Mouse (Mus musculus) brown adipose tissue, adult 24 weeks (tissue): ENCODE results near the gene Gars. TPM values are rescaled to one million over a fixed set of nuclear protein-coding genes. Genes with fewer than 3 reads are reported as not detected.

ENCODE experiments used
- H3K27ac ChIP-seq: fragments of 200-500 bp; replicated peaks from 2 replicates; pipeline ENCODE4 v1.5.1; 2012; ENCODE audit warnings: low read depth, mild to moderate bottlenecking, low read length
- H3K4me1 ChIP-seq: fragments of 200-500 bp; 2 replicates; pipeline ENCODE4 v1.6.1; 2012; ENCODE audit warnings: low read length, mixed read lengths; ENCODE audit not compliant: control insufficient read depth, insufficient read depth, insufficient read length
- H3K4me3 ChIP-seq: fragments of 200-500 bp; 2 replicates; pipeline ENCODE4 v1.5.1; 2012; ENCODE audit warnings: low read depth, mild to moderate bottlenecking, low read length, moderate library complexity; ENCODE audit not compliant: insufficient read depth
- polyA plus RNA-seq: library from polyadenylated mRNA; stranded (reverse); fragments of >200 nt; gene quantifications from 2 replicates; pipeline ENCODE4 v1.2.4, GENCODE M21; 2012; ENCODE audit not compliant: missing spikeins, insufficient read depth, insufficient read length

Gars gene
- polyA plus RNA-seq, 1 experiment, result 86.8 TPM

DNA sequence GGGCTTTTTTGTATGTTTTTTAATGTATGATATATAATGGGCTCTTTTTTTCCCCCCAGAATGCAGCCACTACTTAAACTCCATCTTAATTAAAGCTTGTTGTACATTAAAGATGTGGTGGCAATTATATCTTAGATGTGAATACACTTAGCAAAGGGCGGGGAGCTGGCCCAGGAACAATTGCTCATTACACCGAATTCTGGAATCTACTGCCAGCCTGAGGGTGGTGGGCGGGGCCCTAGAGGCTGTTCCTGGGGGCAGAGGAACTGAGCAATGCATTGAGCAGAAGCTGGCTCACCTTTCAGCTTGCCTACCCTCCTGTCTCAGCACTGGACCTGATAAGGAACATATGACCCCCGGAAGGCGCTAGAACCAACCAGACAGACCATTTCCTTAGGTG is 60.8 kb downstream of the Gars start:
- Histone ChIP-seq H3K27ac (no peak overlapping the region), H3K4me1 (no peaks in the 10 kb centered on the region), H3K4me3 (no peak overlapping the region)

DNA sequence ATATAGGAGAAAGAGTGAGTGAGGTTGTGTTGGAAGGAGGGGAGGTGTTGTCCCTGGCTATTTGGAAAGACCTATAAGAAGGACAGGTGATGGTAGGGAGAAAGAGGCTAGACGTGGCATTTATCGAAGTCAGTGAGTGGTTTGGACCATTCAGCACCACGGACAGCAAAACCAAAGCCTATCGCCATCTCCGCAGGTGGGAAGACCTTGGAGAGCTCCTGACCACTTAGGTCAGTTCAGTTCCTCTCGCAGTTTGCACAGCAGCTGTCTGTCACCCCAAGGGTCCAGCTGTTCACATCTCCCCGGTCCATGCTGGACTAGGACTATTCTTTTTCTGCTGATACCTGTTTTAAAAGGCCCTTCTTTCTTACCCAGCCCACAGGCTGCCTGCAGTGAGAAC is 70.6 kb downstream of the Gars start:
- no peaks in the 10 kb centered on the region for H3K4me1 ChIP-seq
- H3K4me3 ChIP-seq, result no peak overlapping the region
- no peak overlapping the region for H3K27ac ChIP-seq

DNA sequence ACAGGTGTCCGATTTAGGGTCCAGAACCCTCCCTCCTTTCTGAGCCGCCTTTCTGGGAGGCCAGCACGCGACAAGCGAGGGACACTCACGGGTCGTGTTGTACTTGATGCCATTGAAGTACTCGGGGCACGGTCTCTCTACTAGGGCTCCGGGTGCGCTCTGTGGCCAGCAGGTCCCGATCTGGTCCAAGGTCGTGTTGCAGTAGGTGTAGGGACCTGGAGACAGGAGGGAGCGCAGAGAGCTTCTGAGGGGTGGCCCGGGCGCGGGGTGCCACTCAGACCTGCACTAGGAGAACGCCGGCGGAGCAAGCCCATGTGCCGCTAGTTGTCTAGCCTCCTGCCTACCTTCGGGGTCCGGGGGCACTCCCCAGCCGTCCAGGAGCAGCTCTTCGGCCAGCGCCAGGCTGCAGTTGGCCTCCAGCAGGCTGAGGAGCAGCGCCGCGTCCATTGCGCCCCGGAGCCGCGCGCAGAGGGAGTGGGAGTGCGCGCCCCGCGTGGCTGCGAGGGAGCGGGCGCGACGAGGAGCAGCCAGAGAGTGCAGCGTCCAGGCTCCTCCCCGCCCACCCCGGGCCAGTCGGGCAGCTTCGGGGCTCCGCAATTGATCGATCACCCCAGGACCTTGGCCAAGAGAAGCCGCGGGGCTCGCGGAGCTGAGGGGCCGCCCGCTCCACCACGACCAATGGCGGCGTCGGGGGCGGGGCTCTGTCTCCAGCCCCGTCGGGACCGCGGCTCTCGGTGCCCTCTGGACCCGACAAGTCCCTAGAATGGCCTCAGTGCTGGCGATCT is 79.7 kb downstream of the Gars start:
- Histone ChIP-seq H3K4me1 (no peaks in the 10 kb centered on the region; the same call in 1 of the 2 replicates), H3K4me3 (peak overlapping the region; percentile 47), H3K27ac (no peak overlapping the region)

DNA sequence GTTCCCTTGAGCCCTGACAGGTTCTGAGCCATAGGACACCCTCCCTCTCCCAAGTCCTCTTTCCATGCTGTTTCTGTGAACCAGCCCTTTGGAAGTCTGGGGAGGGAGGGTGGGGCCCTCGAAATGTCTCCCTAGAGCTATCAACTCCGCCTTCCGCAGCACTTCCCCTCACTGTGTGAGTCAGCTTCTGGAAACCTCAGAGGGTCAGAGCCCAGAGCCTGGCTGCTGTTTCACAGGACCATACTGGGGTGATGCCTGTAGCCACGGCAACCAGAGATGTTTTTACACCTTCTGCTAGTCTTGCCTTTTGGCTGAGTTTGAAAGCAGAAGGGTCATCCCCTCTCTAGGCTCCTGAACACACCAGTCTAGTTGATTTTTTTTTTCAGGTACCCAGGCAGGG is 85.2 kb downstream of the Gars start:
- H3K4me3 ChIP-seq, result no peak overlapping the region
- H3K4me1 ChIP-seq, result no peaks in the 10 kb centered on the region; the same call in 1 of the 2 replicates
- H3K27ac ChIP-seq, result no peak overlapping the region

DNA sequence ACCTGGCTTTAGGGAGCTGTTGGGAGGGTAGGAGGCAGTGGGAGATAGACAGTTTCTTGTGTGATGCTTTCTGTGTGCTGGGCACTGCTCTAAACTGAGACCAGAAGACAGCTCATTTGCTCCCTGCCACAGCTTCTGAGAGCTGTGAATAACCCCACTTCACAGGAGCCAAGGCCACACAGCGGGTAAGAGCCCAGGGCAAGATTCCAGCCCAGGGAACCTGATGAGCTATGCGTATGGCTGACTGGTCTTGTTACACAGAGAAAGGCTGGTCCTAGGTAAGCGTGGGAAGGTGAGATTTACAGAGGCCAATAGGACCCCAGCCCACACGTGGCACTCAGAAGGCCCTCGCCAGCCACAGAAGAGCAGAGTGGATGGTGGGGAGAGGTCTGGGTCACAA is 88.8 kb downstream of the Gars start:
- Histone ChIP-seq H3K27ac (no peak overlapping the region), H3K4me1 (no peaks in the 10 kb centered on the region; the same call in 1 of the 2 replicates), H3K4me3 (no peak overlapping the region)

DNA sequence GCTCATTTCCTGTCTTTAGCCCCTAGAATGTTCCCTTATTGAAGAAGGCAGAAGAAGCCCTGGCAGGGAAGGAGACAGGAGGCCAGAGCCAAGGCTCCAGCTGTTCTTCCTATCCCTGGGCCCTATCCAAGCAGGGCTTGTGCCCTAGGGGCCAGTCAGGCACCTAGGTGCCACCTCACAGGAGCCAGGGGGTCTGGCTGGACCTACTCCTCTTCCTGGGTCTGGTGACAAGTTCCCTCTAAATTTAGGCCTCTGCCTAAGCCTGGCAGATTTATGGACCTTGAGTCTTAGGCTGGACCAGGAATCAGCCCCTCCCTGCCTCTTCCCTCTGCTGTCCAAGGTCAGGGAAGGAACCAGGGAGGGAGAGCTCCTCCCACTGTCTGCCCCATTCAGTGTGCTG is 90.6 kb downstream of the Gars start:
- Histone ChIP-seq H3K27ac (no peak overlapping the region), H3K4me1 (no peaks in the 10 kb centered on the region; the same call in 1 of the 2 replicates)

More for the DNA sequence above, 90.6 kb downstream of the Gars start:
- H3K4me3 ChIP-seq, result no peak overlapping the region

Other genes starting within 250 kb of the Gars start
- gene Znrf2, start 221.1 kb upstream of the Gars start, polyA plus RNA-seq, result 36.9 and 40.8 TPM in 2 replicates
- 6.7 and 7.0 TPM in 2 replicates for gene Nod1, start 65.4 kb upstream of the Gars start, polyA plus RNA-seq
- gene Ggct, start 45.1 kb upstream of the Gars start, polyA plus RNA-seq, result 8.8 and 16.8 TPM in 2 replicates
- gene Crhr2, start 95.0 kb downstream of the Gars start, polyA plus RNA-seq, result 2.1 TPM in 1 of 2 replicates, not detected in the other
- 26.8 and 28.7 TPM in 2 replicates for gene Inmt, start 137.0 kb downstream of the Gars start, polyA plus RNA-seq
- gene Mindy4, start 165.4 kb downstream of the Gars start, polyA plus RNA-seq, result 0.52 and 2.8 TPM in 2 replicates